Mouse (Mus musculus): ENCODE data around the gene Nqo1.

DNA sequence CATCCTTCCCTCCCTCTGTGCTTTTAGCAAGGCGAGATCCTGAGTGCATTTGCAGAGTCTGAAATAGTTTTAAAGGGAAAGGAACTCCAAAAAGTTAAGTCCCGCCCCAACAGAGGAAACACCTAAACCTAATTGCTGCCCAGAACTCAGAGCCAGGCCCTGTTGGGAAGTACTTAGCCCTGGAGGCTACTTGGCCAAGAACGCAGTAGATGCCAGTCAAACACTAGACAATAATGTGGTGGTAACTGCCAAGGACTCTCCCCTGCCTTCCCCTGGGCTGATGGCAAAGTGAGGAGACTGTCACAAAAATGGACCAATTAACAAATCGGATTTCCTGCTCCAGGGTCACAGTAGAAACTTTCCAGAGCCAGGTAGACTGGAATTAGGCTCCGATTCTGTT, 1.1 kb downstream of the Nqo1 start:
- no peak for TF ChIP-seq CTCF (IDR thresholded peaks at IDR 0.05)
- no peak for TF ChIP-seq EP300 (IDR thresholded peaks at IDR 0.05)
